Mouse (Mus musculus) heart, postnatal 25 days (tissue): ENCODE measurements around the gene Fdps. TPM values are rescaled to one million over a fixed set of nuclear protein-coding genes. Genes with fewer than 3 reads are reported as not detected.

Experiments
- DNase-seq: peaks from one replicate; pipeline ENCODE4 v3.0.0; 2022; ENCODE audit warnings: low spot score
- intact Hi-C: fragments of 180-260 bp; cut with DNase I; formaldehyde crosslinking; loops from one replicate; pipeline ENCODE4 v1.15.1; 2025
- total RNA-seq, 2 experiments: library from RNA; stranded (reverse); gene quantifications; 2 replicates each; pipeline ENCODE4 v1.2.3; 2021

The Fdps gene
- total RNA-seq, result 10 to 100 TPM; 20.7 to 22.3 TPM

- DNase-seq, result peak; percentile 94
- intact Hi-C loops, result no loop called here
Measured at GRCm38 (mm10) chr3:89101812-89102494, at the start of gene Fdps. Gene Fdps (minus strand): TSS chr3:89101959.

- DNase-seq, result no peak
- intact Hi-C loops, result no loop called here
Measured at GRCm38 (mm10) chr3:89148567-89148966, 46.8 kb upstream of the Fdps start.

GRCm38 (mm10) chr3:89147979-89148311, 46.2 kb upstream of the Fdps start:
- intact Hi-C loops, result no loop called here
- DNase-seq, result no peak

- no peak for DNase-seq
- intact Hi-C loops, result no loop called here
Measured at GRCm38 (mm10) chr3:89147101-89147978, 45.6 kb upstream of the Fdps start.

GRCm38 (mm10) chr3:89145566-89145965, 43.8 kb upstream of the Fdps start:
- intact Hi-C loops, result no loop called here
- DNase-seq, result no peak

GRCm38 (mm10) chr3:89144821-89145220, 43.1 kb upstream of the Fdps start:
- no peak for DNase-seq
- intact Hi-C loops, result no loop called here

GRCm38 (mm10) chr3:89136365-89136764, 34.6 kb upstream of the Fdps start:
- no peak for DNase-seq
- intact Hi-C loops, result no loop called here

- DNase-seq, result no peak
- intact Hi-C loops, result no loop called here
Measured at GRCm38 (mm10) chr3:89135958-89136357, 34.2 kb upstream of the Fdps start, which contains the start of gene Pklr. Gene Pklr (plus strand): TSS chr3:89136142.

- no peak for DNase-seq
- intact Hi-C loops, result no loop called here
Measured at GRCm38 (mm10) chr3:89133752-89134151, 32.0 kb upstream of the Fdps start.

- intact Hi-C loops, result no loop called here
- DNase-seq, result no peak
Measured at GRCm38 (mm10) chr3:89133063-89133450, 31.3 kb upstream of the Fdps start.

- intact Hi-C loops, result no loop called here
Measured at GRCm38 (mm10) chr3:89132285-89133062, 30.7 kb upstream of the Fdps start.

GRCm38 (mm10) chr3:89131816-89132215, 30.1 kb upstream of the Fdps start:
- intact Hi-C loops, result no loop called here
- DNase-seq, result no peak

More at GRCm38 (mm10) chr3:89132285-89133062, 30.7 kb upstream of the Fdps start:
- DNase-seq, result no peak

- intact Hi-C loops, result no loop called here
- DNase-seq, result no peak
Measured at GRCm38 (mm10) chr3:89129908-89130307, 28.1 kb upstream of the Fdps start.

GRCm38 (mm10) chr3:89125981-89126380, 24.2 kb upstream of the Fdps start:
- intact Hi-C loops, result no loop called here
- DNase-seq, result no peak

GRCm38 (mm10) chr3:89124241-89124640, 22.5 kb upstream of the Fdps start:
- intact Hi-C loops, result no loop called here
- no peak for DNase-seq

GRCm38 (mm10) chr3:89123313-89123712, 21.6 kb upstream of the Fdps start:
- no peak for DNase-seq
- intact Hi-C loops, result no loop called here

GRCm38 (mm10) chr3:89115522-89115921, 13.8 kb upstream of the Fdps start:
- DNase-seq, result no peak
- intact Hi-C loops, result loop anchor here (2.0 kb wide), 1 partner anchor 101 kb away; no protein-coding TSS in a partner anchor

- DNase-seq, result no peak
- intact Hi-C loops, result no loop called here
Measured at GRCm38 (mm10) chr3:89113058-89113457, 11.3 kb upstream of the Fdps start.

- no peak for DNase-seq
- intact Hi-C loops, result no loop called here
Measured at GRCm38 (mm10) chr3:89108146-89108545, 6.4 kb upstream of the Fdps start.

- intact Hi-C loops, result no loop called here
- DNase-seq, result no peak
Measured at GRCm38 (mm10) chr3:89107545-89107944, 5.8 kb upstream of the Fdps start.
